Mouse (Mus musculus): Measurements from ENCODE around the gene BC016579.

DNA sequence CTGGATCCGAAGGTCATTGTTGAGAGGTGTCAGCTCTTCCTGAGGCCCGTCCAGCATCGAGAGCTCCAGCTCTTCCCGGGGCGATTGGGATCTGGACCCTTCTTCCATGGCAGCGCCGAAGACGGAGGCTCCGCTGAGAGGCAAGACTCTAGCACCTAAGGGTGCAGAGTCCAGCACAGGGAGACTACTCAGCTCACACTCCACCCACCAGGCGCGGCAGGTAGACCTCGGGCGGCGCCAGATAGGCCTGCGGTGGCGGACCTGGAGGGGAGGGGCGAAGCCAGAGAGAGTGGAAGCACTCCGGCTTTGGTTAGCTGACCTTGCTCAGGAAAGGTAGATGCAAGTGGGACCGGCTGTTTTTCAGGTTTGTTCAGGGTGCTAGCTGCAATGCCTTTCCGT lies at the start of gene BC016579:
- TF ChIP-seq EP300 (IDR thresholded peaks at IDR 0.05), result no peak
- no peak for TF ChIP-seq CTCF (IDR thresholded peaks at IDR 0.05)
